Mouse (Mus musculus) myocyte (in vitro differentiated cells): ENCODE results near the gene Slc24a2. TPM values are rescaled to one million over a fixed set of nuclear protein-coding genes. Genes with fewer than 3 reads are reported as not detected.

Experiments
- H3K27me3 ChIP-seq: one replicate; pipeline ENCODE4 v1.6.1; 2011; ENCODE audit not compliant: control insufficient read depth, insufficient read depth, insufficient read length
- H3K36me3 ChIP-seq: one replicate; pipeline ENCODE4 v1.6.1; 2011; ENCODE audit not compliant: control insufficient read depth, insufficient read depth
- H3K4me2 ChIP-seq: one replicate; pipeline ENCODE4 v1.6.1; 2011; ENCODE audit warnings: low read depth, control low read depth
- H3K4me3 ChIP-seq: one replicate; pipeline ENCODE4 v1.5.1; 2011; ENCODE audit warnings: mild to moderate bottlenecking, control low read depth, moderate library complexity
- H3K79me2 ChIP-seq: one replicate; pipeline ENCODE4 v1.6.1; 2011; ENCODE audit not compliant: control insufficient read depth, insufficient read depth
- H3ac ChIP-seq: one replicate; pipeline ENCODE4 v1.6.1; 2011; ENCODE audit not compliant: control insufficient read depth, insufficient read length
- CEBPB ChIP-seq: IDR thresholded peaks from 2 replicates; pipeline ENCODE4 v1.6.1; 2011; ENCODE audit warnings: mild to moderate bottlenecking, moderate library complexity; ENCODE audit not compliant: poor library complexity, insufficient read depth, severe bottlenecking
- E2F4 ChIP-seq: IDR thresholded peaks from one replicate; pipeline ENCODE4 v1.6.1; 2011; ENCODE audit warnings: mild to moderate bottlenecking, control low read depth, moderate library complexity; ENCODE audit not compliant: insufficient read depth
- MAX ChIP-seq: IDR thresholded peaks from one replicate; pipeline ENCODE4 v1.6.1; 2011; ENCODE audit warnings: low read depth, mild to moderate bottlenecking, control low read depth
- MYOD1 ChIP-seq, 3 experiments: IDR thresholded peaks; one replicate each; pipeline ENCODE4 v1.6.1; 2011; ENCODE audit warnings: control low read depth in 2 of 3, low read depth in 2 of 3, mild to moderate bottlenecking in 2 of 3, moderate library complexity in 1 of 3; ENCODE audit not compliant: insufficient read length in 2 of 3, control insufficient read depth in 1 of 3
- MYOG ChIP-seq, 3 experiments: IDR thresholded peaks; one replicate each; pipeline ENCODE4 v1.6.1; 2011; ENCODE audit warnings: control low read depth in 2 of 3, low read depth in 2 of 3, mild to moderate bottlenecking in 2 of 3; ENCODE audit not compliant: insufficient read length in 2 of 3, control insufficient read depth in 1 of 3, insufficient read depth in 1 of 3
- POLR2A ChIP-seq: IDR thresholded peaks from one replicate; pipeline ENCODE4 v1.6.1; 2011; ENCODE audit warnings: low read depth, mild to moderate bottlenecking, control low read depth, moderate library complexity; ENCODE audit not compliant: insufficient read length
- POLR2AphosphoS2 ChIP-seq: IDR thresholded peaks from one replicate; pipeline ENCODE4 v1.6.1; 2011; ENCODE audit warnings: low read depth, control low read depth; ENCODE audit not compliant: insufficient read length
- REST ChIP-seq: IDR thresholded peaks from one replicate; pipeline ENCODE4 v1.6.1; 2011; ENCODE audit warnings: mild to moderate bottlenecking, control low read depth, moderate library complexity; ENCODE audit not compliant: insufficient read depth, insufficient read length
- SRF ChIP-seq: IDR thresholded peaks from one replicate; pipeline ENCODE4 v1.6.1; 2011; ENCODE audit warnings: low read depth; ENCODE audit not compliant: control insufficient read depth, insufficient read length
- TCF12 ChIP-seq: IDR thresholded peaks from one replicate; pipeline ENCODE4 v1.6.1; 2011; ENCODE audit warnings: mild to moderate bottlenecking, control low read depth; ENCODE audit not compliant: poor library complexity, insufficient read depth, severe bottlenecking
- TCF3 ChIP-seq: IDR thresholded peaks from one replicate; pipeline ENCODE4 v1.6.1; 2011; ENCODE audit warnings: low read depth, control low read depth; ENCODE audit not compliant: insufficient read length
- USF1 ChIP-seq: IDR thresholded peaks from one replicate; pipeline ENCODE4 v1.6.1; 2011; ENCODE audit warnings: low read depth, mild to moderate bottlenecking, control low read depth, moderate library complexity
- polyA plus RNA-seq: library from polyadenylated mRNA; unstranded; fragments of >200 nt; fragmentation: generic; extraction: Trizol; gene quantifications from one replicate; pipeline ENCODE4 v1.2.1, GENCODE M21; 2012; ENCODE audit warnings: missing spikeins

Gene Slc24a2
- polyA plus RNA-seq, 1 experiment: under 0.01 TPM

DNA sequence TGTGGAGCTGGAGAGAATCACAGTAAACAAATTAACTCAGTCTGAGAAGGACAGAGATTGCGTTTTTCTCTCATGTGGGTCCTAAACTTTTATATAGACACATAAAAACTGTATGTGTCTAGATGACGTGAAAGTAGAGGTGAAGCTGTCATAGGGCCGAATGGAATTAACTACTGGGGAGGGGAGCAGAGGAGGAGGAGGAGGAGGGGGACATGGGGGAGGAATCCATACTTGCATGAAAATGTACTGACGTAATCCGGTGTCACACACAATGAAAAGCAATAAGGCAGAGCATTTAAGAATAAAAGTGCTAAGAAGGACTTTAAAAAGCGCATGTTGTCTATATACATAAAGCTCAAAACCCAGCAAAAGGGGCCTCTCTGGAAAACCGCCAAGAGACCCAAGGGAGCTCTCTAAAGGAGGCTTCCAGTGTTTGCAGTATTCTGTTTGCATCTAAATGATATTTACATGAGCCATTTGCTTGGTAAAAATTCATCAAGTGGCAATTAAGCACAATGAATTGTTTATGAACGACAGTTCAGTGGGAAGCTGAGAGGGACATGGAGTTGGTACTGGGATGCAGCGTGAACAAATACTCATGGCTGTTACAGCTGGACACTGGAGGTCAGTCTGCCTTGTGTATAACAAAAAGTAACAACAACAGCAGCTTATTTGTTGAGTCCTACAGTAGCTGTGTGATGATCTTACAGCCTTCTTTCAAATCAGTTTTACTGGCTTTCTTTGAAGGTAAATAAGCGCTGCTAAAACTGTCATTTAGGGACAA lies 45.9 kb downstream of the Slc24a2 start:
- Histone ChIP-seq H3ac (no peak overlapping the region), H3K79me2 (no peaks in the 10 kb centered on the region), H3K4me2 (no peak overlapping the region), H3K4me3 (no peak overlapping the region), H3K36me3 (no peaks in the 10 kb centered on the region), H3K27me3 (no peaks in the 10 kb centered on the region)
- TF ChIP-seq SRF: no peak
- TF ChIP-seq E2F4: no peak
- TF ChIP-seq TCF12: no peak
- TF ChIP-seq MYOD1 (IDR thresholded peaks at IDR 0.05; ENCODE audit: control insufficient read depth in 1 of 3, insufficient read length in 2 of 3, low read depth in 2 of 3): no peak
- no peak for TF ChIP-seq REST
- no peak for TF ChIP-seq USF1
- TF ChIP-seq MAX: no peak
- no peak for TF ChIP-seq POLR2AphosphoS2
- TF ChIP-seq POLR2A: no peak

DNA sequence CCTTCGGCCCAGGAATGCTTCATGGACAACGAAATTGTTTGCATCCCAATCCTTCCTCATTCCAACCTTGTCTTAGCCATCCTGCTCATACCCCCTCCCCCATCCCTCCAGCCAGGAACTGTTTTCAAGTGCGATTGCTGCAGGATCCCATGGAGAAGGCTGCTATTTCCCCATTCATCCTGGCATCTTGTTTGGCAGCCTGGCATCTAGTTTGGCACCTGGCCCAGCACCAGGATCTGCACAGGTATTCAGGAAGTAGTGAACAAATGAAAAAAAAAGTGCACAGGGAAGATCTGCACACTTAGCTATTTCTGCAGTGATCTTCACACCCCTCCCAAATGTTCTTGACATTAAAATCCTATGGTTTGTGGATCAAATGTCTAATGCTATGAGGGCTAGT lies 53.2 kb downstream of the Slc24a2 start:
- H3K4me3 ChIP-seq: no peak overlapping the region
- no peaks in the 10 kb centered on the region for H3K79me2 ChIP-seq
- no peak overlapping the region for H3K4me2 ChIP-seq
- TF ChIP-seq POLR2AphosphoS2: no peak
- no peak for TF ChIP-seq MYOD1 (IDR thresholded peaks at IDR 0.05; ENCODE audit: control insufficient read depth in 1 of 3, insufficient read length in 2 of 3, low read depth in 2 of 3)
- no peak for TF ChIP-seq REST
- no peak for TF ChIP-seq POLR2A
- TF ChIP-seq MYOG (IDR thresholded peaks at IDR 0.05; ENCODE audit: control insufficient read depth in 1 of 3, insufficient read depth in 1 of 3, insufficient read length in 2 of 3, low read depth in 2 of 3): no peak
- TF ChIP-seq USF1: no peak
- TF ChIP-seq TCF3: no peak
- TF ChIP-seq TCF12: no peak
- TF ChIP-seq SRF: no peak
- no peak for TF ChIP-seq MAX
- TF ChIP-seq E2F4: no peak
- no peak for TF ChIP-seq CEBPB
- H3ac ChIP-seq: no peak overlapping the region
- no peaks in the 10 kb centered on the region for H3K36me3 ChIP-seq
- no peaks in the 10 kb centered on the region for H3K27me3 ChIP-seq

GRCm38 (mm10) chr4:87163945-87164344 lies 66.3 kb downstream of the Slc24a2 start:
- H3K4me3 ChIP-seq: no peak overlapping the region
- no peak overlapping the region for H3ac ChIP-seq
- H3K36me3 ChIP-seq: no peaks in the 10 kb centered on the region
- TF ChIP-seq SRF (no peak), TCF3 (no peak), MAX (no peak), CEBPB (no peak), TCF12 (no peak), REST (no peak), POLR2AphosphoS2 (no peak), E2F4 (no peak), MYOG (IDR thresholded peaks at IDR 0.05; ENCODE audit: control insufficient read depth in 1 of 3, insufficient read depth in 1 of 3, insufficient read length in 2 of 3, low read depth in 2 of 3) (no peak), MYOD1 (IDR thresholded peaks at IDR 0.05; ENCODE audit: control insufficient read depth in 1 of 3, insufficient read length in 2 of 3, low read depth in 2 of 3) (no peak), POLR2A (no peak), USF1 (no peak)
- H3K27me3 ChIP-seq: no peaks in the 10 kb centered on the region
- no peak overlapping the region for H3K4me2 ChIP-seq
- no peaks in the 10 kb centered on the region for H3K79me2 ChIP-seq

- Histone ChIP-seq H3K27me3 (no peaks in the 10 kb centered on the region), H3K79me2 (no peaks in the 10 kb centered on the region), H3K36me3 (no peaks in the 10 kb centered on the region), H3ac (no peak overlapping the region), H3K4me3 (no peak overlapping the region), H3K4me2 (no peak overlapping the region)
- TF ChIP-seq MYOD1 (IDR thresholded peaks at IDR 0.05; ENCODE audit: control insufficient read depth in 1 of 3, insufficient read length in 2 of 3, low read depth in 2 of 3) (no peak), REST (no peak), MAX (no peak), CEBPB (no peak), MYOG (IDR thresholded peaks at IDR 0.05; ENCODE audit: control insufficient read depth in 1 of 3, insufficient read depth in 1 of 3, insufficient read length in 2 of 3, low read depth in 2 of 3) (no peak), TCF3 (no peak), POLR2A (no peak), TCF12 (no peak), SRF (no peak), POLR2AphosphoS2 (no peak), E2F4 (no peak), USF1 (no peak)
Observed at GRCm38 (mm10) chr4:87158053-87158452, 72.2 kb downstream of the Slc24a2 start.

GRCm38 (mm10) chr4:87151990-87152389 lies 78.3 kb downstream of the Slc24a2 start:
- Histone ChIP-seq H3ac (no peak overlapping the region), H3K4me2 (no peak overlapping the region)

More at GRCm38 (mm10) chr4:87151990-87152389, 78.3 kb downstream of the Slc24a2 start:
- Histone ChIP-seq H3K27me3 (no peaks in the 10 kb centered on the region), H3K36me3 (no peaks in the 10 kb centered on the region), H3K79me2 (no peaks in the 10 kb centered on the region), H3K4me3 (no peak overlapping the region)
- TF ChIP-seq CEBPB: no peak
- TF ChIP-seq E2F4: no peak
- TF ChIP-seq TCF12: no peak
- no peak for TF ChIP-seq MYOD1 (IDR thresholded peaks at IDR 0.05; ENCODE audit: control insufficient read depth in 1 of 3, insufficient read length in 2 of 3, low read depth in 2 of 3)
- no peak for TF ChIP-seq POLR2A
- no peak for TF ChIP-seq MYOG (IDR thresholded peaks at IDR 0.05; ENCODE audit: control insufficient read depth in 1 of 3, insufficient read depth in 1 of 3, insufficient read length in 2 of 3, low read depth in 2 of 3)
- TF ChIP-seq REST: no peak
- TF ChIP-seq SRF: no peak
- TF ChIP-seq USF1: no peak
- TF ChIP-seq MAX: no peak
- no peak for TF ChIP-seq TCF3
- no peak for TF ChIP-seq POLR2AphosphoS2
